Mouse (Mus musculus) bone marrow, adult 2 months (tissue): ENCODE results near the gene Fars2. TPM values are rescaled to one million over a fixed set of nuclear protein-coding genes. Genes with fewer than 3 reads are reported as not detected.

Experiments
- H3K27ac ChIP-seq: fragments of 200-500 bp; 2 replicates; pipeline ENCODE4 v1.5.1; 2012; ENCODE audit warnings: low read depth, mild to moderate bottlenecking, control low read depth, inconsistent platforms, low read length; ENCODE audit not compliant: control insufficient read depth, poor library complexity, insufficient read depth
- H3K4me1 ChIP-seq: fragments of 200-500 bp; 2 replicates; pipeline ENCODE4 v1.6.1; 2011; ENCODE audit warnings: low read length; ENCODE audit not compliant: control insufficient read depth, insufficient read depth
- H3K4me3 ChIP-seq: fragments of 200-500 bp; replicated peaks from 2 replicates; pipeline ENCODE3; 2011; ENCODE audit warnings: mild to moderate bottlenecking, low read depth, low read length, control low read depth; ENCODE audit not compliant: control insufficient read depth
- CTCF ChIP-seq: fragments of 200-500 bp; IDR thresholded peaks from 2 replicates; pipeline ENCODE4 v1.5.1; 2011; ENCODE audit warnings: low read length, control low read depth; ENCODE audit not compliant: control insufficient read depth, insufficient read depth
- POLR2A ChIP-seq: fragments of 200-500 bp; IDR thresholded peaks from 2 replicates; pipeline ENCODE4 v1.6.1; 2011; ENCODE audit warnings: low read depth, mild to moderate bottlenecking, control low read depth, low read length, borderline replicate concordance; ENCODE audit not compliant: control insufficient read depth
- WGBS: fragments of 180-500 bp; shearing (Covaris S2); methylation state at CpG from one replicate; pipeline ENCODE4 v1.1.7; 2018; 5-methylcytosine and 5-hydroxymethylcytosine counted together
- polyA plus RNA-seq: library from polyadenylated mRNA; stranded (reverse); fragments of >200 nt; gene quantifications from 2 replicates; pipeline ENCODE4 v1.2.4, GENCODE M21; 2011; ENCODE audit warnings: low replicate concordance; ENCODE audit not compliant: missing spikeins, insufficient read depth, insufficient read length

Fars2 gene
- polyA plus RNA-seq, 1 experiment, result 29.7 TPM

DNA sequence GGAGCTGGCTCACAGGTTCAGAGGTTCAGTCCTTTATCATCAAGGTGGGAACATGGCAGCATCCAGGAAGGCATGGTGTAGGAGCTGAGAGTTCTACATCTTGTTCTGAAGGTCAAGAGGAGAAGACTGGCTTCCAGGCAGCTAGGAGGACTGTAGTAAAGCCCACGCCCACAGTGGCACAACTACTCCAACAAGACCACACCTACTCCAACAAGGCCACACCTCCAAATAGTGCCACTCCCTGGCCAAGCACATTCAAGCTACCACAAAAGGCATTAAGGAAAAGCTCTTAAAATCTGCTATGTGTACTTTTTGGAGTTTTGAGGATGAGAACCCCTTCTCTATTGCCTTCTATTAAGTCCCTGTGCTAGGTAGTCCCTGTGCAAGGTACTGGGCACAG is 142.5 kb downstream of the Fars2 start:
- no peak for TF ChIP-seq CTCF
- no peak for TF ChIP-seq POLR2A
- Histone ChIP-seq H3K4me1 (no peaks in the 10 kb centered on the region), H3K27ac (no peak overlapping the region), H3K4me3 (no peak overlapping the region)
- WGBS, result 88% methylated on average over 1 of the region's 1 CpGs

DNA sequence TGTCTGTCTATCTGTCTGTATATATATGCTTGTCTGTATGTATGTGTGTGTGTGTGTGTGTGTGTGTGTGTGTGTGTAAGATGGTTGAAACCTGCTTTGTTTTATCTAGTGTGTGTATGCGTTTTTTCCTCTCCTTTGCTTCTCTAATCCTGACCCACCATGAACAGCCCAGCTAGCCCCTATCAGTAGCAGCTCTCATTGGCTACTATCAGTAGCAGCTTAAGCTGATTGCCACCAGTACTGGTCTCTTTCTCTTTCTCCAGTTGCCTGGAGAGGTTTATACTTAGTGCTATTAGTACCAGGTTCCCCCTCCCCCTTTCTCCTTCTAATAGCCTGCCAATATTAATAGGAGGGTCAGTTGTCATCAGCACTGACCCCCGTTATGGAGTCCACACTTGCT is 144.1 kb downstream of the Fars2 start:
- Histone ChIP-seq H3K4me3 (no peak overlapping the region), H3K27ac (no peak overlapping the region), H3K4me1 (no peaks in the 10 kb centered on the region)
- 77% methylated on average over 2 of the region's 2 CpGs for WGBS
- no peak for TF ChIP-seq CTCF
- TF ChIP-seq POLR2A, result no peak

DNA sequence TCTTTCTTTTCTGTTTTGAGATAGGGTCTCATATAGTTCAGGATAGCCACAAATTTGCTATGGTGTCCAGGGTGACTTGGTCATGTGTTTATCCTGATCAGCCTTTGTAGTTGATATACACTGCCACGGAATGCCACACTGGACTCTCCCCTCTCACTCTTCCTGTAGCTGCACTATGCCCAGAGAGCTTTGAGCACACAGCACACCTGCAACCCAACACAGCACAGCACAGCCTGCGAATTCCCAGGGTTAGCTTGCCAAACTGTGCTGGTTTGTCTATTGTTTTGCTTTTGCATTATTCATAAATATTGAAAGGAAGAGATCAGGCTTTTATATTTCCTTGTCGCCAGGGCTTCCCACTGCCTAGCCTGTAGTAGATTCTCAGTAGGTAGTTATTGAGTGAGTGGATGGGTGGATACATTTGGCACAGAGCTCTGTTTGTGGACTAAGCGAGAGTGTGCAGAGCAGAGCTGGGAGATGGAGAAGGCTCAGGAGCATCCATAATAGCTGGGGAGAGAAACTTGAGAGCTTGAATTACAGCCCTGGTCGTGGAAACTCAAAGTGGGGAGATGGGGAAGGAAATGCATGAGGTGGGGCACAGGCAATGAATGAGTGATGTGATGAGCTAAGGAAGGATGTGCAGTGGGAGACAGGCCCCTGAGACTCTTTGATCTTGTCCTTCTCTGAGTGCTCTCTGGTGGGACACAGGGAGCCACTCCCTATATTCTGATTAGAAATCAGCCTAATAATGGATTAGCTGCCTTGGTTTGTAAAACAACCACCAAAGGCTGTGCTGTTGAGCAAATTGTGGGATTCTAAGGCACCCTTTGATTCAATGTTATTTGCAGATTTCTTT is 146.3 kb downstream of the Fars2 start:
- Histone ChIP-seq H3K4me3 (no peak overlapping the region), H3K4me1 (no peaks in the 10 kb centered on the region), H3K27ac (no peak overlapping the region)
- 73% methylated on average over 5 of the region's 5 CpGs for WGBS
- TF ChIP-seq POLR2A, result no peak

DNA sequence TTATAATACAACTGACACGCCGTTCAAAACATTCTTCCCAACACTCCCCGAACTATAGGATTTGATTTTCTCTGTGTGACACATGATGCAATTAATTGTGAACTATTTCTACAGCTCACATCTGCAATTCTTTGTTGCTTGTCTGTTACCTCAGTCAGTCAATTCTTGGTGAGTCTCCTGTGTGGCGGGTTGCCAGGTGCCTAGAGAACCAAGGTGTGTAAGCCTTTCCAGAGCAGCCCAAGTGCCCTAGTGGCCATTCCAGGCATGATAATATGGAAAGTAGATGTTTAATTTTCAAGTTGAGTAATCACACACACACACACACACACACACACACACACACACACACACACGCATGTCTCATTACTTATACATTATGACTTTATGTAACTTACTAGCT is 147.2 kb downstream of the Fars2 start:
- no peak overlapping the region for H3K27ac ChIP-seq
- no peaks in the 10 kb centered on the region for H3K4me1 ChIP-seq
- 83% methylated on average over 5 of the region's 5 CpGs for WGBS
- TF ChIP-seq POLR2A (no peak), CTCF (no peak)
- H3K4me3 ChIP-seq, result no peak overlapping the region

DNA sequence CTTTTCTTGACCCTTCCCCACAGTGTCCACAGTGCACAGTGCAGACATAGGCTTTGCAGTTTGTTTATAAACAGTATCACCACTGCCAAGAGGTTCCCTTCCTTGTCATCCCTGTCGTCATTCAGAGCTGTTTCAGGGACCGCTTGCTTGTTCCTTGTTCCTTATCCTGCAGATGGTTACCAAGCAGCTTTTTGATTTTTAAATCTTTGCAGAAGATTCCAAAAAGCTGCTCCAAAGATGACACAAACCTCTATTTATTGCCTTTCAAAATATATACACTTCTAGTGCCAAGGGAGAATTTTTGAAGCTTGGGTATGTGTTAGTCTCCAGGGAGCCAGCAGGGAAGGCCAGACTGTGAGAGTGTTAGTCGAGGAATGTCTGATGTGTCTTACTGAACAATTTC is 148.1 kb downstream of the Fars2 start:
- TF ChIP-seq POLR2A (no peak), CTCF (no peak)
- H3K4me3 ChIP-seq, result no peak overlapping the region
- 79% methylated on average over 3 of the region's 3 CpGs for WGBS
- H3K4me1 ChIP-seq, result no peaks in the 10 kb centered on the region
- no peak overlapping the region for H3K27ac ChIP-seq

DNA sequence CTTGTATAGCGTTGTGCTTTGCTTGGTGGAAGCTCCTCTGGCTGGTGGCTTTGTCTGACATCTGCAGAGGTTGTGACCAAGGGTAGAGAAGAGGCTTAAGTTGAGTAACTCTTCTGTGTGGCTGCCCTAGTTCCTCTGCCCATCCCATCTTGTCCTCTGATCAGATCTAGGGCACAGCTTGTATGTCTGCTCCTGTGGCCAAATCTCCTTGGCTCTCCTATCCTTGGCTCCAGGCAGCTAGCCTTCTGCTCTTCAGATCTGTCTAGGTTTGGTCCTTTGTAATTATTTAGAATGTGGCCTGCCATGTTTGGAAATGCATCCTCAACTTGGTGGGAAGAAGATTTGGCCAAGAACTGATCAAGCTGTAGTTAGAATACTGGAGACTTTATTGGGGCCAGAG is 150.2 kb downstream of the Fars2 start:
- 85% methylated on average over 1 of the region's 1 CpGs for WGBS
- H3K27ac ChIP-seq, result no peak overlapping the region
- no peaks in the 10 kb centered on the region for H3K4me1 ChIP-seq
- TF ChIP-seq POLR2A (no peak), CTCF (no peak)
- no peak overlapping the region for H3K4me3 ChIP-seq

DNA sequence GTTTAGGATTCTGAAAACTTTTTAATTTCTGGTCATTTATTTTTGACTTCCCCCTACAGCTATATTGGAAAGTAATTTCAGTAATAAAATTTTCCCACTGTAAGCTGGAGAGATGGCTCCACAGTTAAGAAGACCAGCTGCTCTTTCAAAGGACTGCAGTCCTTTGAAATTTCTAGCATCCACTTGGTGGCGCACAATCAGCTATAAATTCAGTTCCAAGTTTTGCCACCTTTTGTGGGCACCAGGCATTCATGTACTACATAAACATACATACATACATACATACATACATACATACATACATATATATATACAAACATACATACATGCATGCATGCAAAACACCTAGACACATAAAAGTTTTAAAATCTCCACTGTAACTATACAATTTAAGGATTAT is 153.7 kb downstream of the Fars2 start:
- Histone ChIP-seq H3K27ac (no peak overlapping the region), H3K4me3 (no peak overlapping the region), H3K4me1 (no peaks in the 10 kb centered on the region)
- no peak for TF ChIP-seq CTCF
- TF ChIP-seq POLR2A, result no peak
- WGBS, result 89% methylated on average over 1 of the region's 1 CpGs

DNA sequence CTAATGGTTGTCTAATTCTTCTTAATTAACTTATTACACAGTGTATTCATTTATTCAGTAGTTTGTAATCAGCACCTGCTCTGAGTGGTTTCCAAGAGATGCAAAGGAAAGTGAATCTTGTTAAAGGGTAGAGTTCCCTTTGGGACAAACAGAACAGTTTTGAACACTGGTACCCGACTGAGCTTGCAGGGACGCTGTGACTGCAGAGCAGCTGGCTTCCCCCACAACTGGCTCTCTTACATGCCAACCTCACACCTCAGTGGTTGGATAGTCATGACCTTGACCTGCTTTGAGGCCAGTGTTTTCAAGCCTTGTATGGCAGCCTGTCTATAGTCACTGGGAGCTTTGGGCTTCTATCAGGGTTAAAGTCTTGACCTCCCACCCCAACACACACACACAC is 156.3 kb downstream of the Fars2 start:
- WGBS, result 93% methylated on average over 2 of the region's 2 CpGs

DNA sequence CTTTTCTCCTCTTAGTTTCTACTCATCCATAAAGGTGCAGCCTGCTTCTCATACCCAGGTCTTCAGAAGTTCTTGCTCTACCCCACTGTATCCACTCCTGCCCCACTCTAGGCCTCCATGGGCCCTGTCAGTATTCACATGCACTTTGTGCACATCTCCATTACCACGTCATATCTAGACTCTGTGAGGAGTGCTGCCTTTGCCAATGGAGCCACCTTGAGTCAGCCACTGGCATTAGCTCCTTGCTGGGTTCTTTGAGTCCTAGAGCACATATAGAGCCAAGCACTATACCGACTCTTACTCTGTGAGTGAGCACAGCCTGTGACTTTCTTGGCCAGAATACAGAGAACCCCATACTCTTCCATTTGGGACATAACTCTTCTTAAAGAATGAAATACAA is 159.0 kb downstream of the Fars2 start:
- Histone ChIP-seq H3K4me1 (no peaks in the 10 kb centered on the region), H3K4me3 (no peak overlapping the region), H3K27ac (no peak overlapping the region)
- TF ChIP-seq POLR2A (no peak), CTCF (peak; percentile 28; the same call in 1 of the 2 replicates)
- WGBS, result 69% methylated on average over 2 of the region's 2 CpGs

More for the DNA sequence above, 156.3 kb downstream of the Fars2 start:
- H3K27ac ChIP-seq, result no peak overlapping the region
- no peaks in the 10 kb centered on the region for H3K4me1 ChIP-seq
- H3K4me3 ChIP-seq, result no peak overlapping the region
- TF ChIP-seq CTCF, result no peak
- no peak for TF ChIP-seq POLR2A
